Mouse (Mus musculus) stomach, embryonic 16.5 days (tissue): ENCODE data around the gene Pnpo. TPM values are rescaled to one million over a fixed set of nuclear protein-coding genes. Genes with fewer than 3 reads are reported as not detected.

Experiments
- ATAC-seq: fragments of 200-750 bp; cut with Nextera tagmentation; 2 replicates; pipeline ENCODE4 v1.8.0; 2017; ENCODE audit warnings: moderate number of reproducible peaks, moderate TSS enrichment; ENCODE audit not compliant: insufficient read depth, low FRiP score
- H3K27ac ChIP-seq: fragments of 300-500 bp; sonication (generic); 2 replicates; pipeline ENCODE4 v1.5.1; 2014; ENCODE audit warnings: low read length
- H3K27me3 ChIP-seq: fragments of 300-500 bp; sonication (generic); 2 replicates; pipeline ENCODE4 v1.6.1; 2014; ENCODE audit warnings: low read length, control low read depth, mixed read lengths; ENCODE audit not compliant: control insufficient read depth, insufficient read depth
- H3K36me3 ChIP-seq: fragments of 300-500 bp; sonication (generic); 2 replicates; pipeline ENCODE4 v1.6.1; 2014; ENCODE audit warnings: low read length; ENCODE audit not compliant: control insufficient read depth, insufficient read depth
- H3K4me1 ChIP-seq: fragments of 300-500 bp; sonication (generic); 2 replicates; pipeline ENCODE4 v1.6.1; 2014; ENCODE audit warnings: low read length, control low read depth, mixed read lengths; ENCODE audit not compliant: control insufficient read depth, insufficient read depth
- H3K4me2 ChIP-seq: fragments of 300-500 bp; sonication (generic); 2 replicates; pipeline ENCODE4 v1.6.1; 2014; ENCODE audit warnings: low read depth, low read length, mixed read lengths
- H3K4me3 ChIP-seq: fragments of 300-500 bp; sonication (generic); replicated peaks from 2 replicates; pipeline ENCODE4 v1.5.1; 2014; ENCODE audit warnings: mild to moderate bottlenecking, low read length
- H3K9ac ChIP-seq: fragments of 300-500 bp; sonication (generic); 2 replicates; pipeline ENCODE4 v1.6.1; 2014; ENCODE audit warnings: low read length
- H3K9me3 ChIP-seq: fragments of 300-500 bp; sonication (generic); replicated peaks from 2 replicates; pipeline ENCODE4 v1.6.1; 2016; ENCODE audit warnings: low read length, control low read depth; ENCODE audit not compliant: control insufficient read depth
- WGBS: fragments of 180-500 bp; shearing (Covaris S2); extraction: QIAGEN DNeasy Blood & Tissue Kit; methylation state at CpG from one replicate; pipeline ENCODE4 v1.1.7; 2014; 5-methylcytosine and 5-hydroxymethylcytosine counted together
- polyA plus RNA-seq: library from polyadenylated mRNA; unstranded; fragments of >200 nt; fragmentation: Nextera tagmentation; extraction: Ambion mirVana; gene quantifications from 2 replicates; pipeline ENCODE4 v1.2.1, GENCODE M21; 2015

The Pnpo gene
- polyA plus RNA-seq, 1 experiment from 2014 or later, result 76.8 TPM

DNA sequence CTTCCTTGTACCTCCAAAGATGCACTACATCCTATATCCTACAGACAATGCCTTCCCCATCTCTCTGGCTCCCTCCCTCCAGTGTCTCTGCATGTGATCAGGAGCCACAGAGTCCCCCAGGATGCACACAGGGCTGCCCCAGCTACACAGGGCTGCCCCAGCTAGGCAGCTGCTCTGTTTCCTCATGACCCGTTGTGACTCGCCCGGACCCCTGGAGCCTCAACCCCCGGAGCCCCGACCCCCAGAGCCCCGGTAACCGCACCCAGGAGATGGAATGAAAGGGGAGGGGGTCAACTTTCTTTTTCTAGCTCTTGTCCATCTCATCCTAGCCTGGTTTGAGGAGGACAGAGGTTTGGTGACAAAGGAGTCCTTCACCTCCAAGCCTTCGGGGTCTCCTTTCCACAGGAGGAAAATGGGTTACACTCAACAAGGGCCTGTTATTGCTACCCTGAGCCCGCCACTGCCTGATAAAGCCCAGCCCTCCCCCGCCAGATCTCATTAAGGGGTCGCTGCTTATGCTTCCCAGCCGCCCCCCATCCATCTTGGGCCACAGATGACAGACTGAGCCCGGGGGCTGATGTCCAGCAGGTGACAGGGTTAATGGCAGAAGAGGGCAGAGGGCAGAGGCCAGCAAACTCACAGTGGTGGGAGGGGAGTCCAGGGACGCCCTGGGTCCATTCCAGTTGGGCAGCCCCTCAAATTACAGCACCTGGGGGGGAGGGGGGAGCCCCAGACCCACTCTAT lies 51.8 kb downstream of the Pnpo start:
- no peak for ATAC-seq
- no peaks in the 10 kb centered on the region for H3K36me3 ChIP-seq

More for the DNA sequence above, 51.8 kb downstream of the Pnpo start:
- Histone ChIP-seq H3K4me3 (no peak overlapping the region), H3K27ac (no peak overlapping the region), H3K4me1 (no peaks in the 10 kb centered on the region), H3K9ac (no peak overlapping the region; the same call in 1 of the 2 replicates), H3K4me2 (no peak overlapping the region), H3K27me3 (no peaks in the 10 kb centered on the region), H3K9me3 (no peaks in the 10 kb centered on the region)
- WGBS, result 27% methylated on average over 14 of the region's 14 CpGs

Other genes starting within 250 kb of the Pnpo start
- 14.6 and 14.9 TPM in 2 replicates for gene Snx11, start 166.4 kb downstream of the Pnpo start, polyA plus RNA-seq
- gene Cbx1, start 154.9 kb downstream of the Pnpo start, polyA plus RNA-seq, result 67.5 and 75.1 TPM in 2 replicates
- 64.8 and 65.7 TPM in 2 replicates for gene Nfe2l1, start 114.0 kb downstream of the Pnpo start, polyA plus RNA-seq
- gene Copz2, start 94.1 kb downstream of the Pnpo start, polyA plus RNA-seq, result 124 and 136 TPM in 2 replicates
- 68.7 and 75.0 TPM in 2 replicates for gene Cdk5rap3, start 27.5 kb downstream of the Pnpo start, polyA plus RNA-seq
- gene Prr15l, start 15.9 kb downstream of the Pnpo start, polyA plus RNA-seq, result 70.8 and 81.7 TPM in 2 replicates
- gene Sp2, start 39.0 kb upstream of the Pnpo start, polyA plus RNA-seq, result 13.4 and 14.6 TPM in 2 replicates
- gene Sp6, start 69.4 kb upstream of the Pnpo start, polyA plus RNA-seq, result 6.1 and 9.7 TPM in 2 replicates
- 20.3 and 20.7 TPM in 2 replicates for gene Scrn2, start 86.0 kb upstream of the Pnpo start, polyA plus RNA-seq
- 0.34 and 0.62 TPM in 2 replicates for gene Lrrc46, start 97.4 kb upstream of the Pnpo start, polyA plus RNA-seq
- gene Mrpl10, start 97.6 kb upstream of the Pnpo start, polyA plus RNA-seq, result 76.7 and 78.9 TPM in 2 replicates
- 10.5 and 11.8 TPM in 2 replicates for gene Osbpl7, start 106.6 kb upstream of the Pnpo start, polyA plus RNA-seq
- gene Tbx21, start 171.3 kb upstream of the Pnpo start, polyA plus RNA-seq, result 0.09 and 0.13 TPM in 2 replicates
- gene Tbkbp1, start 207.5 kb upstream of the Pnpo start, polyA plus RNA-seq, result 2.0 and 2.5 TPM in 2 replicates
- gene Kpnb1, start 243.9 kb upstream of the Pnpo start, polyA plus RNA-seq, result 32.9 and 36.4 TPM in 2 replicates